Mouse (Mus musculus) gastrocnemius, postnatal 36 days (tissue): ENCODE measurements around the gene Rgs14. TPM values are rescaled to one million over a fixed set of nuclear protein-coding genes. Genes with fewer than 3 reads are reported as not detected.

ENCODE experiments used
- DNase-seq, 2 experiments: peaks; one replicate each; pipeline ENCODE4 v3.0.0; 2022
- intact Hi-C: fragments of 180-260 bp; cut with DNase I; formaldehyde crosslinking; loops from one replicate; pipeline ENCODE4 v1.15.1; 2025
- total RNA-seq, 2 experiments: library from RNA; stranded (reverse); gene quantifications; 2 replicates each; pipeline ENCODE4 v1.2.3; 2021

The Rgs14 gene
- total RNA-seq, 2 experiments from 2014 or later = 0.27 to 0.48 TPM

DNA sequence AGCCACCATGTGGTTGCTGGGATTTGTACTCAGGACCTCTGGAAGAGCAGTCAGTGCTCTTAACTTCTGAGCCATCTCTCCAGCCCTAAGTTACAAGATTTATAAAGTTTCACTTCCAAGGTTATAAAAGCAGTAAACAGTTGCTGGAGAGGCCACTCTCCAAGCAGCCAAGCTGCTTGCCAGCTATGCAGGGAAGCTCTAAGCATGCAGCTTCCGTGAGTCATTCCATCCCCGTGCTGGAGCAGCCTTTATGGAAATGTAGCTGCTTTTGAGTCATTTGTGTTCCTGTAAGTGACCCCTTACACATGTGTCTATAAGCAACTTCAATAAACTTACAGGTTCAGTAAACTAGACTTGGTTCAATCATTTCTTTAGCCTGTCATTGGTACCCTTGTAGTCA, 61.0 kb downstream of the Rgs14 start:
- DNase-seq = no peak
- intact Hi-C loops = no loop called here

DNA sequence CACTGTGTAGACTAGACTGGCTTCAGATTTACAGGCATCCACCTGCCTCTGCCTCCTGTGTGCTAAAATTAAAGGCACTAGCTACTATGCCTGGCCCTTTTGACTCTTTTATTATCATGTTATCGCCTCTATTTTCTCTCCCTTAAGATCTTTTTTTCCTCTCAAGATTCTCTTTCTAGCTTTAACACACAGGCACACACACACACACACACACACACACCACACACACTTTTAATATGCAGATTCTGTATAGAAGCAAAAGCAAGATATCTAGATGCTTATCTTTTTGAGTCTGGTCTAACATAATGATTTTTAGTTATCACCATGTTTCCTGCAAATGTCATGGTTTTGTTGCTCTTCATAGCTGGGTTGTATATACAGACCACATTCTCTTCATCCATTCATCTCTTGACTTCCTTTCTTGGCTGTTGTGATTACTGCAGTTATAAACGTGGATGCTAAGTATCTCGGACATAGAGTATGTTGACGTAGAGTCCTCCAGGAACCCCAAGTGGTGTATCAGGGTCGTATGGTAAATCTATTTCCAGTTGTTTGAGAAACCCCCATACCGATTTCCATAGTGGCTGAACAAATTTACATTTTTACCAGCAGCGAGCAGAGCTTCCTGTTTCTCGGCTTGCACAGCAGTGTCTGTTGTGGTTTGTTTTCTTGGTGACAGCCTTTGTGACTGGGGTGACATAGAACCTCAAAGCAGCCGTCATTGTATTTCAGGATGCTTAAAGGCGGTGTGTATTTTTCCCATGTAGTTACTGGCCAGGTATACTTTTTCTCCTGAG, 62.6 kb downstream of the Rgs14 start:
- no peak for DNase-seq
- intact Hi-C loops = no loop called here

Other genes starting within 250 kb of the Rgs14 start
- gene Gm17617, start 236.2 kb upstream of the Rgs14 start, total RNA-seq = not detected
- gene Fgfr4, start 217.1 kb upstream of the Rgs14 start, total RNA-seq = 1 to 10 TPM; 2.3 to 2.9 TPM
- gene Nsd1, start 159.9 kb upstream of the Rgs14 start, total RNA-seq = 10 to 100 TPM; 45.7 to 50.8 TPM
- 10 to 100 TPM; 21.6 to 23.6 TPM for gene Prelid1, start 49.2 kb upstream of the Rgs14 start, total RNA-seq
- gene Rab24, start 47.8 kb upstream of the Rgs14 start, total RNA-seq = 10 to 100 TPM; 27.0 to 30.9 TPM
- gene Mxd3, start 39.9 kb upstream of the Rgs14 start, total RNA-seq = under 1 TPM; 0.38 to 0.54 TPM
- gene Lman2, start 6.9 kb upstream of the Rgs14 start, total RNA-seq = 10 to 100 TPM; 34.5 to 36.2 TPM
- gene Slc34a1, start 28.5 kb downstream of the Rgs14 start, total RNA-seq = not detected
- gene Pfn3, start 45.5 kb downstream of the Rgs14 start, total RNA-seq = not detected
- gene F12, start 57.1 kb downstream of the Rgs14 start, total RNA-seq = not detected
- gene Grk6, start 75.3 kb downstream of the Rgs14 start, total RNA-seq = 10 to 100 TPM in 1 of 2 experiments, 1 to 10 TPM in 1; 9.1 to 10.8 TPM
- under 1 TPM; 0.62 to 0.77 TPM for gene Prr7, start 94.5 kb downstream of the Rgs14 start, total RNA-seq
- gene Dbn1, start 118.4 kb downstream of the Rgs14 start, total RNA-seq = 1 to 10 TPM; 7.7 TPM
- gene Pdlim7, start 143.9 kb downstream of the Rgs14 start, total RNA-seq = 100 to 1,000 TPM; 605 to 719 TPM
- gene Dok3, start 159.6 kb downstream of the Rgs14 start, total RNA-seq = 1 to 10 TPM in 1 of 2 experiments, under 1 TPM in 1; 0.74 to 1.2 TPM
- 10 to 100 TPM in 1 of 2 experiments, 1 to 10 TPM in 1; 9.3 to 10.3 TPM for gene Ddx41, start 166.9 kb downstream of the Rgs14 start, total RNA-seq
- 10 to 100 TPM in 1 of 2 experiments, 1 to 10 TPM in 1; 9.6 to 13.4 TPM for gene Fam193b, start 201.4 kb downstream of the Rgs14 start, total RNA-seq
- gene Tmed9, start 204.0 kb downstream of the Rgs14 start, total RNA-seq = 10 to 100 TPM; 61.4 to 63.3 TPM
- gene B4galt7, start 230.2 kb downstream of the Rgs14 start, total RNA-seq = 1 to 10 TPM; 4.3 to 6.5 TPM